ENCODE assay signal across 28 mouse cellular contexts in the genomic region with DNA sequence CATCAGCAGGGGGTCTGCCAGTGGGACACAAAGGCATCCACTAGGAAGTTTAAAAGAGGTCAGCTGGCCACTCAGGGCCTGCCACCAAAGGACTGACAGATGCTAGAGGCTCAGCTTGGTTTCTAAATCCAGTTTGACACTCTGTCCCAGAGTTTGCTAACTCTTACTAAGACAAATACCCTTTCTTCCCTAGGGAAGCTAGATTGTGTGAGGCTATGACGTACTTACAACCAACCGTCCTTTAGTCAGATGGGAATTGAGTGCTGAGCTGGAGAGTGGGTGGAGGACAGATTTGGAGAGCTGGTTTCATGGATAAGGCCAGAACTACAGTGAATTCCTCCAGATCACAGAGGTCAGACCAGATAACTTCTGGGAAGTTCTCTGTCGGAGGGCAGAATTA. TPM values are rescaled to one million over a fixed set of nuclear protein-coding genes. Genes with fewer than 3 reads are reported as not detected.
A peak's percentile ranks its signal among the peaks of the same experiment; 100 is the strongest.
DNase-seq lines count a peak whose midpoint lies in the region; ATAC-seq and TF ChIP-seq lines count a peak whose summit lies in the region.
"Had no signal": no experiment of that assay in that cellular context is flagged by ENCODE, and none has a peak within 500 bp of the region (broad histone marks: within the 10 kb centered on the region; RNA-seq: fewer than 3 reads in every experiment).

No protein-coding gene starts in this region.

- H3K4me1 ChIP-seq in liver, embryonic 11.5 days (replicated peaks; ENCODE audit: control insufficient read depth, insufficient read depth, low read length), result peaks cover 4% of the 10 kb centered on the region
- H3K4me1 ChIP-seq in liver, postnatal 0 days (ENCODE audit: insufficient read depth), result no peaks in the 10 kb centered on the region
- H3K4me1 ChIP-seq: forebrain, embryonic 12.5 days; hindbrain, embryonic 12.5 days; lung, embryonic 15.5 days; stomach, embryonic 15.5 days had no signal

- H3K9me3 ChIP-seq in liver, embryonic 11.5 days (ENCODE audit: control insufficient read depth, low read length), result no peaks in the 10 kb centered on the region
- H3K9me3 ChIP-seq in liver, postnatal 0 days (ENCODE audit: low read length), result no peaks in the 10 kb centered on the region
- H3K9me3 ChIP-seq: forebrain, embryonic 12.5 days; hindbrain, embryonic 12.5 days; lung, embryonic 15.5 days; stomach, embryonic 15.5 days had no signal

- no peaks in the 10 kb centered on the region for H3K27me3 ChIP-seq in liver, embryonic 11.5 days (replicated peaks; ENCODE audit: control insufficient read depth, insufficient read depth, low read length)
- H3K27me3 ChIP-seq in liver, postnatal 0 days (ENCODE audit: insufficient read depth, low read length), result no peaks in the 10 kb centered on the region
- H3K27me3 ChIP-seq: forebrain, embryonic 12.5 days; hindbrain, embryonic 12.5 days; lung, embryonic 15.5 days; stomach, embryonic 15.5 days had no signal

- H3K27ac ChIP-seq in liver, embryonic 11.5 days (ENCODE audit: low read depth, low read length), result no peak overlapping the region
- no peak overlapping the region for H3K27ac ChIP-seq in liver, postnatal 0 days (ENCODE audit: low read depth)
- H3K27ac ChIP-seq: forebrain, embryonic 12.5 days; hindbrain, embryonic 12.5 days; liver, embryonic 14.5 days; lung, embryonic 15.5 days; stomach, embryonic 15.5 days had no signal

- DNase-seq in heart, adult 9 months (ENCODE audit: low spot score in 2 of 2), result peak; percentile 56 to 58
- no peak for DNase-seq in heart, postnatal 4 days
- no peak for DNase-seq in liver, embryonic 11.5 days (ENCODE audit: low spot score)
- no peak for DNase-seq in liver, postnatal 0 days
- DNase-seq in c-Kit-positive CD71-positive TER-119-positive erythroid progenitor cells, embryonic 14.5 days (ENCODE audit: low spot score), result peak; percentile 50
- peak; percentile 48 for DNase-seq in retina, postnatal 1 day
- no peak for DNase-seq in cerebellum, adult 8-10 months
- no peak for DNase-seq in right cerebral cortex, adult 18-20 months
- DNase-seq: adrenal gland, adult 2 months; adrenal gland, postnatal 36 days; B cell, adult 2 months; cerebellum, adult 11 months; cerebellum, adult 9-11 months; embryo, embryonic 11 days; forebrain, postnatal 0 days; gastrocnemius, postnatal 14 days; kidney, postnatal 14 days; layer of hippocampus, adult 9-11 months; right cerebral cortex, postnatal 14 days; thymus, postnatal 14 days had no signal

- no peak overlapping the region for H3K4me2 ChIP-seq in liver, embryonic 11.5 days
- no peak overlapping the region for H3K4me2 ChIP-seq in liver, postnatal 0 days (ENCODE audit: low read depth, low read length)
- H3K4me2 ChIP-seq: forebrain, embryonic 12.5 days; hindbrain, embryonic 12.5 days; lung, embryonic 15.5 days; midbrain, embryonic 11.5 days; stomach, embryonic 15.5 days had no signal

- H3K4me3 ChIP-seq in liver, embryonic 11.5 days (ENCODE audit: low read depth, low read length), result no peak overlapping the region
- H3K4me3 ChIP-seq in liver, postnatal 0 days (ENCODE audit: low read depth, low read length), result no peak overlapping the region
- H3K4me3 ChIP-seq: forebrain, embryonic 12.5 days; hindbrain, embryonic 12.5 days; lung, embryonic 15.5 days; stomach, embryonic 15.5 days had no signal

- no peak for TF ChIP-seq CTCF in liver, postnatal 0 days (IDR thresholded peaks at IDR 0.05; ENCODE audit: low read depth)

- peaks cover 9% of the 10 kb centered on the region; the same call in 1 of the 2 replicates for H3K36me3 ChIP-seq in liver, embryonic 11.5 days (ENCODE audit: control insufficient read depth, insufficient read depth, low read length)
- H3K36me3 ChIP-seq in liver, postnatal 0 days (replicated peaks; ENCODE audit: insufficient read depth, low read length), result peaks cover 31% of the 10 kb centered on the region
- H3K36me3 ChIP-seq: forebrain, embryonic 12.5 days; stomach, embryonic 15.5 days had no signal

- no peak overlapping the region for H3K9ac ChIP-seq in liver, embryonic 11.5 days (ENCODE audit: low read depth, low read length)
- H3K9ac ChIP-seq in liver, postnatal 0 days (replicated peaks), result no peak overlapping the region
- H3K9ac ChIP-seq: forebrain, embryonic 12.5 days; forebrain, postnatal 0 days; hindbrain, embryonic 12.5 days; liver, embryonic 14.5 days; lung, embryonic 15.5 days; stomach, embryonic 15.5 days had no signal

- 40% methylated on average over 3 of the region's 3 CpGs for WGBS in liver, embryonic 11.5 days
- WGBS in liver, postnatal 0 days (ENCODE audit: insufficient replicate concordance), result 63% methylated on average over 3 of the region's 3 CpGs

- no peak for TF ChIP-seq EP300 in liver, postnatal 0 days (IDR thresholded peaks at IDR 0.05; ENCODE audit: low read depth)

- ATAC-seq in liver, embryonic 11.5 days (replicated peaks; ENCODE audit: low FRiP score), result 0 out of 2 replicates have a peak, but pooled peaks have one; percentile 29
- ATAC-seq in liver, postnatal 0 days, result no peak
- ATAC-seq: forebrain, postnatal 0 days; intestine, postnatal 0 days; midbrain, embryonic 16.5 days had no signal

RNA-seq across cellular contexts. Expression of gene Smu1, which starts 43.1 kb away (rescaled TPM):
- 10 to 100 TPM; 46.6 to 49.3 TPM for total RNA-seq in heart, postnatal 4 days (2021)
- 167 and 178 TPM in 2 replicates for polyA plus RNA-seq in liver, embryonic 11.5 days (2014; fragmentation: Nextera tagmentation; extraction: Ambion mirVana)
- polyA plus RNA-seq in liver, postnatal 0 days (2015; fragmentation: Nextera tagmentation; extraction: Ambion mirVana), result 52.5 and 56.8 TPM in 2 replicates

RNA-seq across cellular contexts. Expression of gene B4galt1, which starts 52.9 kb away (rescaled TPM):
- total RNA-seq in heart, postnatal 4 days (2021), result 10 to 100 TPM; 92.2 to 93.6 TPM
- polyA plus RNA-seq in liver, embryonic 11.5 days (2014; fragmentation: Nextera tagmentation; extraction: Ambion mirVana), result 49.0 and 50.4 TPM in 2 replicates
- polyA plus RNA-seq in liver, postnatal 0 days (2015; fragmentation: Nextera tagmentation; extraction: Ambion mirVana), result 26.4 and 30.2 TPM in 2 replicates

Comparison
In these comparisons a context has a peak if more than half of its experiments do, and no peak if none do; other contexts are left out.
1. DNase-seq: peak in heart, adult 9 months (2 of 2), c-Kit-positive CD71-positive TER-119-positive erythroid progenitor cells, embryonic 14.5 days (single experiment) and retina, postnatal 1 day (single experiment); none in heart, postnatal 4 days (single experiment), liver, embryonic 11.5 days (single experiment), liver, postnatal 0 days (single experiment), cerebellum, adult 8-10 months (single experiment) and right cerebral cortex, adult 18-20 months (single experiment).